In the genomic region with DNA sequence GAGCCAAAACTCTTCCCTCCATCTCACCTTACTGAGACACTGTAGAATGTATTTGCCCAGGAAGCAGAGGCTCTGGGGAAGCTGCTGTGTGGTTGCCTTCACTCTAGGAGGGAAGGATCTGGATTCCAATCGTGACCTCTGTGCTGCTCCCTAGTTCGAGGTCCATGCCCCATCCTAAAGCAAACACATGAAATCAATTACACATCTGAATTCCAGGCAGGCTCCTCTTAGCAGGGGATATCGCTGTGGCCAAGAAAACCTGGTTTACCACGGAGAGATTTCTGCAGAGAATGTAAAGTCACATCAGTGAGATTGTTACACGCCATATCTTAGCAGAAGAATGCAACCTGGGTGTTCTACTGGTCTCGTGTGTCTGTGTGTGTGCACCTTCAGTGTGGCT, we compare ENCODE assay signal across 22 mouse cellular contexts.
DNase-seq lines count a peak whose midpoint lies in the region; ATAC-seq and TF ChIP-seq lines count a peak whose summit lies in the region.
"Had no signal": no experiment of that assay in that cellular context is flagged by ENCODE, and none has a peak within 500 bp of the region (broad histone marks: within the 10 kb centered on the region; RNA-seq: fewer than 3 reads in every experiment).

No protein-coding gene starts in this region.

- no peak overlapping the region for H3K4me2 ChIP-seq in limb, embryonic 13.5 days (replicated peaks)
- no peak overlapping the region for H3K4me2 ChIP-seq in limb, embryonic 14.5 days (replicated peaks; ENCODE audit: low read depth, low read length, severe bottlenecking)
- H3K4me2 ChIP-seq: forebrain, embryonic 13.5 days; heart, embryonic 13.5 days; hindbrain, embryonic 12.5 days had no signal

- DNase-seq in embryo, embryonic 10 days (ENCODE audit: low spot score): peak; percentile 54
- DNase-seq in embryo, embryonic 9.5 days (ENCODE audit: extremely low spot score): no peak
- no peak for DNase-seq in limb, embryonic 10.5 days (ENCODE audit: low spot score)
- DNase-seq in embryo, embryonic 11 days: peak; percentile 41
- DNase-seq in limb, embryonic 14.5 days (ENCODE audit: low spot score): no peak
- DNase-seq in ovary, adult 18-20 months (ENCODE audit: low spot score): no peak
- no peak for DNase-seq in cerebellum, adult 11-12 months
- DNase-seq: adrenal gland, adult 2 months; adrenal gland, postnatal 25 days; cerebellum, adult 8-10 months; cerebellum, postnatal 14 days; forebrain, postnatal 0 days; gastrocnemius, adult 2 months; gastrocnemius, postnatal 25 days; heart, adult 18-20 months; heart, postnatal 36 days; kidney, adult 11 months had no signal

- 31% methylated on average over 6 of the region's 6 CpGs for WGBS in limb, embryonic 13.5 days
- 56% methylated on average over 6 of the region's 6 CpGs for WGBS in limb, embryonic 10.5 days
- WGBS in limb, embryonic 14.5 days: 30% methylated on average over 6 of the region's 6 CpGs

- peaks cover 22% of the 10 kb centered on the region for H3K4me1 ChIP-seq in limb, embryonic 13.5 days
- peaks cover 10% of the 10 kb centered on the region for H3K4me1 ChIP-seq in limb, embryonic 10.5 days
- peaks cover 10% of the 10 kb centered on the region for H3K4me1 ChIP-seq in limb, embryonic 14.5 days (ENCODE audit: control insufficient read depth, insufficient read depth, low read length)
- H3K4me1 ChIP-seq: forebrain, embryonic 13.5 days; heart, embryonic 13.5 days; hindbrain, embryonic 12.5 days had no signal

- peaks cover 6% of the 10 kb centered on the region; the same call in 1 of the 2 replicates for H3K9me3 ChIP-seq in limb, embryonic 13.5 days
- H3K9me3 ChIP-seq in limb, embryonic 10.5 days (replicated peaks): no peaks in the 10 kb centered on the region; the same call in 1 of the 2 replicates
- H3K9me3 ChIP-seq in limb, embryonic 14.5 days (ENCODE audit: control insufficient read depth, low read length): no peaks in the 10 kb centered on the region
- H3K9me3 ChIP-seq: forebrain, embryonic 13.5 days; hindbrain, embryonic 12.5 days had no signal

- H3K36me3 ChIP-seq in limb, embryonic 13.5 days: no peaks in the 10 kb centered on the region
- no peaks in the 10 kb centered on the region for H3K36me3 ChIP-seq in limb, embryonic 10.5 days
- H3K36me3 ChIP-seq in limb, embryonic 14.5 days (ENCODE audit: control insufficient read depth, insufficient read depth, low read length): no peaks in the 10 kb centered on the region
- H3K36me3 ChIP-seq: heart, embryonic 13.5 days; hindbrain, embryonic 12.5 days had no signal

- TF ChIP-seq POLR2A in limb, embryonic 14.5 days (IDR thresholded peaks at IDR 0.05; ENCODE audit: borderline replicate concordance, extremely low read depth, insufficient read depth, insufficient read length): no peak

- H3K27me3 ChIP-seq in limb, embryonic 13.5 days: no peaks in the 10 kb centered on the region
- H3K27me3 ChIP-seq in limb, embryonic 10.5 days (ENCODE audit: low read depth, poor library complexity, severe bottlenecking): no peaks in the 10 kb centered on the region
- no peaks in the 10 kb centered on the region for H3K27me3 ChIP-seq in limb, embryonic 14.5 days (ENCODE audit: control insufficient read depth, insufficient read depth, low read length)
- H3K27me3 ChIP-seq: forebrain, embryonic 13.5 days; heart, embryonic 13.5 days; hindbrain, embryonic 12.5 days had no signal

- no peak overlapping the region for H3K4me3 ChIP-seq in limb, embryonic 13.5 days
- no peak overlapping the region for H3K4me3 ChIP-seq in limb, embryonic 10.5 days
- H3K4me3 ChIP-seq in limb, embryonic 14.5 days (replicated peaks; ENCODE audit: low read length): no peak overlapping the region
- H3K4me3 ChIP-seq: forebrain, embryonic 13.5 days; gastrocnemius, adult 2 months; heart, embryonic 13.5 days; hindbrain, embryonic 12.5 days had no signal

- H3K27ac ChIP-seq in limb, embryonic 13.5 days: peak overlapping the region; percentile 16; the same call in 1 of the 2 replicates
- no peak overlapping the region for H3K27ac ChIP-seq in limb, embryonic 10.5 days
- H3K27ac ChIP-seq in limb, embryonic 14.5 days (replicated peaks; ENCODE audit: low read depth, low read length): no peak overlapping the region
- H3K27ac ChIP-seq: forebrain, embryonic 13.5 days; gastrocnemius, adult 2 months; heart, embryonic 13.5 days; hindbrain, embryonic 12.5 days; hindbrain, postnatal 0 days had no signal

- ATAC-seq in limb, embryonic 13.5 days (ENCODE audit: low FRiP score, low read depth): 0 out of 2 replicates have a peak, but pooled peaks have one; percentile 36
- peak; percentile 30; the same call in 1 of the 2 replicates for ATAC-seq in limb, embryonic 14.5 days (ENCODE audit: low FRiP score, low read depth)
- ATAC-seq: forebrain, embryonic 13.5 days; forebrain, postnatal 0 days; hindbrain, postnatal 0 days had no signal

- H3K9ac ChIP-seq in limb, embryonic 13.5 days: no peak overlapping the region
- no peak overlapping the region for H3K9ac ChIP-seq in limb, embryonic 14.5 days (ENCODE audit: low read depth, low read length, severe bottlenecking)
- H3K9ac ChIP-seq: forebrain, embryonic 13.5 days; forebrain, postnatal 0 days; heart, embryonic 13.5 days; hindbrain, embryonic 12.5 days had no signal

Comparison
In these comparisons a context has a peak if more than half of its experiments do, and no peak if none do; other contexts are left out.
1. DNase-seq: peak in embryo, embryonic 10 days (single experiment) and embryo, embryonic 11 days (single experiment); none in embryo, embryonic 9.5 days (single experiment), limb, embryonic 10.5 days (single experiment), limb, embryonic 14.5 days (single experiment), ovary, adult 18-20 months (single experiment) and cerebellum, adult 11-12 months (single experiment).